Mouse (Mus musculus): ENCODE measurements around the gene Grn. TPM values are rescaled to one million over a fixed set of nuclear protein-coding genes. Genes with fewer than 3 reads are reported as not detected.

The Grn gene
- polyA plus RNA-seq, 1 experiment from 2014 or later, result 61.8 TPM

GRCm38 (mm10) chr11:102478671-102479070 is 48.6 kb downstream of the Grn start:
- no peaks in the 10 kb centered on the region for H3K27me3 ChIP-seq
- H3K27ac ChIP-seq, result no peak overlapping the region
- ATAC-seq, result no peak
- no peaks in the 10 kb centered on the region for H3K9me3 ChIP-seq
- no peak overlapping the region for H3K9ac ChIP-seq (replicated peaks)
- 87% methylated on average over 3 of the region's 3 CpGs for WGBS
- peaks cover 78% of the 10 kb centered on the region for H3K36me3 ChIP-seq
- no peaks in the 10 kb centered on the region for H3K4me1 ChIP-seq (replicated peaks)
- H3K4me3 ChIP-seq (replicated peaks), result no peak overlapping the region
- H3K4me2 ChIP-seq (replicated peaks), result no peak overlapping the region

- Histone ChIP-seq H3K4me1 (replicated peaks) (no peaks in the 10 kb centered on the region), H3K9ac (replicated peaks) (no peak overlapping the region), H3K9me3 (no peaks in the 10 kb centered on the region), H3K4me3 (replicated peaks) (no peak overlapping the region), H3K27ac (no peak overlapping the region), H3K36me3 (peaks cover 76% of the 10 kb centered on the region), H3K27me3 (no peaks in the 10 kb centered on the region), H3K4me2 (replicated peaks) (no peak overlapping the region)
- no peak for ATAC-seq
- 96% methylated on average over 23 of the region's 23 CpGs for WGBS
These were observed 49.5 kb downstream of the Grn start for GRCm38 (mm10) chr11:102479581-102479980.

- Histone ChIP-seq H3K27me3 (no peaks in the 10 kb centered on the region), H3K27ac (no peak overlapping the region), H3K4me1 (replicated peaks) (no peaks in the 10 kb centered on the region), H3K36me3 (peaks cover 75% of the 10 kb centered on the region), H3K9ac (replicated peaks) (no peak overlapping the region), H3K4me3 (replicated peaks) (no peak overlapping the region), H3K4me2 (replicated peaks) (no peak overlapping the region), H3K9me3 (no peaks in the 10 kb centered on the region)
- ATAC-seq, result no peak
- 94% methylated on average over 15 of the region's 15 CpGs for WGBS
These were observed 50.0 kb downstream of the Grn start for GRCm38 (mm10) chr11:102480111-102480510.

GRCm38 (mm10) chr11:102480897-102481296 is 50.8 kb downstream of the Grn start:
- Histone ChIP-seq H3K4me3 (replicated peaks) (no peak overlapping the region), H3K4me1 (replicated peaks) (no peaks in the 10 kb centered on the region), H3K36me3 (peaks cover 78% of the 10 kb centered on the region), H3K4me2 (replicated peaks) (no peak overlapping the region), H3K9ac (replicated peaks) (no peak overlapping the region), H3K27ac (no peak overlapping the region), H3K9me3 (no peaks in the 10 kb centered on the region), H3K27me3 (no peaks in the 10 kb centered on the region)
- 86% methylated on average over 4 of the region's 4 CpGs for WGBS
- no peak for ATAC-seq

- Histone ChIP-seq H3K36me3 (peaks cover 81% of the 10 kb centered on the region), H3K9ac (replicated peaks) (no peak overlapping the region), H3K4me1 (replicated peaks) (no peaks in the 10 kb centered on the region), H3K9me3 (no peaks in the 10 kb centered on the region), H3K4me3 (replicated peaks) (no peak overlapping the region), H3K27ac (no peak overlapping the region), H3K27me3 (no peaks in the 10 kb centered on the region), H3K4me2 (replicated peaks) (no peak overlapping the region)
- 97% methylated on average over 10 of the region's 10 CpGs for WGBS
- no peak for ATAC-seq
These were observed 51.7 kb downstream of the Grn start for GRCm38 (mm10) chr11:102481779-102482178.

Small RNAs within 50 kb of the gene (microRNA-seq; reads per million reads assigned to microRNA genes)
- gene Mir6930, result not detected

Other genes starting within 250 kb of the Grn start
- gene Lsm12, start 245.0 kb upstream of the Grn start, polyA plus RNA-seq (2015; fragmentation: Nextera tagmentation; extraction: Ambion mirVana), result 141 and 156 TPM in 2 replicates
- gene G6pc3, start 240.7 kb upstream of the Grn start, polyA plus RNA-seq (2015; fragmentation: Nextera tagmentation; extraction: Ambion mirVana), result 31.4 and 32.9 TPM in 2 replicates
- 80.5 and 106 TPM in 2 replicates for gene Hdac5, start 200.1 kb upstream of the Grn start, polyA plus RNA-seq (2015; fragmentation: Nextera tagmentation; extraction: Ambion mirVana)
- gene BC030867, start 181.4 kb upstream of the Grn start, polyA plus RNA-seq (2015; fragmentation: Nextera tagmentation; extraction: Ambion mirVana), result 4.6 and 5.6 TPM in 2 replicates
- gene Asb16, start 161.6 kb upstream of the Grn start, polyA plus RNA-seq (2015; fragmentation: Nextera tagmentation; extraction: Ambion mirVana), result not detected in 2 replicates
- 79.0 and 83.4 TPM in 2 replicates for gene Tmub2, start 145.4 kb upstream of the Grn start, polyA plus RNA-seq (2015; fragmentation: Nextera tagmentation; extraction: Ambion mirVana)
- 28.4 and 30.1 TPM in 2 replicates for gene Atxn7l3, start 133.7 kb upstream of the Grn start, polyA plus RNA-seq (2015; fragmentation: Nextera tagmentation; extraction: Ambion mirVana)
- 85.2 and 90.3 TPM in 2 replicates for gene Ubtf, start 110.6 kb upstream of the Grn start, polyA plus RNA-seq (2015; fragmentation: Nextera tagmentation; extraction: Ambion mirVana)
- gene Slc4a1, start 64.1 kb upstream of the Grn start, polyA plus RNA-seq (2015; fragmentation: Nextera tagmentation; extraction: Ambion mirVana), result 4.3 and 4.8 TPM in 2 replicates
- gene Rundc3a, start 36.9 kb upstream of the Grn start, polyA plus RNA-seq (2015; fragmentation: Nextera tagmentation; extraction: Ambion mirVana), result 131 and 153 TPM in 2 replicates
- gene Slc25a39, start 22.4 kb upstream of the Grn start, polyA plus RNA-seq (2015; fragmentation: Nextera tagmentation; extraction: Ambion mirVana), result 141 and 154 TPM in 2 replicates
- 10.9 and 18.4 TPM in 2 replicates for gene Fam171a2, start 17.4 kb downstream of the Grn start, polyA plus RNA-seq (2015; fragmentation: Nextera tagmentation; extraction: Ambion mirVana)
- 4.9 and 6.0 TPM in 2 replicates for gene Itga2b, start 39.8 kb downstream of the Grn start, polyA plus RNA-seq (2015; fragmentation: Nextera tagmentation; extraction: Ambion mirVana)
- 84.5 and 87.6 TPM in 2 replicates for gene Gpatch8, start 126.1 kb downstream of the Grn start, polyA plus RNA-seq (2015; fragmentation: Nextera tagmentation; extraction: Ambion mirVana)
- gene Gm11627, start 149.1 kb downstream of the Grn start, polyA plus RNA-seq (2015; fragmentation: Nextera tagmentation; extraction: Ambion mirVana), result 4.2 and 5.3 TPM in 2 replicates
- gene Fzd2, start 174.1 kb downstream of the Grn start, polyA plus RNA-seq (2015; fragmentation: Nextera tagmentation; extraction: Ambion mirVana), result 10.8 and 13.2 TPM in 2 replicates
- 0.04 and 0.05 TPM in 2 replicates for gene Meioc, start 233.4 kb downstream of the Grn start, polyA plus RNA-seq (2015; fragmentation: Nextera tagmentation; extraction: Ambion mirVana)